Mouse (Mus musculus): ENCODE measurements around the gene Grik3.
"Not testable (repeated sequence)": the region's sequence is repeated elsewhere in the genome, so short reads cannot be mapped to it uniquely, and the experiment has no call there.

Gene Grik3

DNA sequence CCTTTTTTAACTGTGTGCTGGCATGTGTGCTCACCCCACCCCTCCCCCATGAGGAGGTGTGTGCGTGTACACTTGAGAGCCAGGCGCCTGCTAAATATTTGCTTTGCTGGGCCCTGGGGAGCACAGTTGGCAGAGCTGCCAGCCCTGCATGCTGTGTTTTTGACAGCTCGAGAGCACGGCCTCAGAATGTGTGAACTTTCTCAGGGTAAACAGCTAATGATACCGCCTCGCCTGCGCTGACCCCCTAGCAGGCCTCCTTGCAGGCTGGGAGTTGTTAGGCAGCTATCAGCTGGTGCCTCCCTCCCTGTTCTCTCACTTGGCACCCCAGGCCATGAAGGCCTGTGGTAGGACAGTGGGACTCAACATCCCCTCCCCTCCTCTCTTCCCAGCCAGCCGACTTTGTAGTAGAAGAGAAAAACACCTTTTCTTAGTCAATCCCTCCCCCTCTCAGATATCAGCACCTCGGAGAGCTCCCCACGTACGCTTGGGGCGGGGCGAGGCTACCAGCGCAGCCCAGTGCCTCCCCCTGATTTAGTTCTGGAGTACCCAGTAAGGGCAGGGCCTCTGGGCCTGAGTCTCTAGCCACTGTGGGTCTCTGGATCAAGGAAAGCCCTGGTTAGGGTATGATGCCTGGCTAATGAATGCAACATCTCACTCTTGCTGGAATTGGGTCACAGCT lies 99.9 kb downstream of the Grik3 start:
- peak; percentile 79 for DNase-seq (ENCODE audit: extremely low spot score)

- DNase-seq (ENCODE audit: extremely low spot score) = no peak
These were observed 102.2 kb downstream of the Grik3 start for GRCm38 (mm10) chr4:125592663-125593062.

DNA sequence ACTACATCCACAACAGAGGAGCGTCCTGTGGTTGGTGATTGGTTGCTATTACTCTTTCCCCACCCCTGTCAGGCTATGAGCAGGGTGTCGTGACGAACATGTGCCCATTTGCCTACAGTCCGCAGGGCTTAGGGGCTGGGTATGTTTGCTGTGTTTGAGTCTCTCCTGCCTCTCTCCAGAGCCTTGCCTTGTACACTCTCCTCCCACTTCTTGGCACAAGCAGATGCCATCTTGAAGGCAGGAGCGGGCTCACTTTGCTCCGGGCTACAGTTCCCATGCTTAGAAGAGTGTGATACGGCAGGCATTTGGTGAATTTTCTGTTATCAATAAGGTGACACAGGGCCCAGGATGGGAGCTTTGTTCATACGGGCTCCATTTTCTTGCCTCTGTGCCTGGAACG lies 104.5 kb downstream of the Grik3 start:
- DNase-seq (ENCODE audit: extremely low spot score) = no peak

GRCm38 (mm10) chr4:125598677-125599076 lies 108.2 kb downstream of the Grik3 start:
- peak; percentile 31 for DNase-seq (ENCODE audit: extremely low spot score)

- DNase-seq (ENCODE audit: extremely low spot score) = no peak
These were observed 109.1 kb downstream of the Grik3 start for GRCm38 (mm10) chr4:125599510-125600005.

DNA sequence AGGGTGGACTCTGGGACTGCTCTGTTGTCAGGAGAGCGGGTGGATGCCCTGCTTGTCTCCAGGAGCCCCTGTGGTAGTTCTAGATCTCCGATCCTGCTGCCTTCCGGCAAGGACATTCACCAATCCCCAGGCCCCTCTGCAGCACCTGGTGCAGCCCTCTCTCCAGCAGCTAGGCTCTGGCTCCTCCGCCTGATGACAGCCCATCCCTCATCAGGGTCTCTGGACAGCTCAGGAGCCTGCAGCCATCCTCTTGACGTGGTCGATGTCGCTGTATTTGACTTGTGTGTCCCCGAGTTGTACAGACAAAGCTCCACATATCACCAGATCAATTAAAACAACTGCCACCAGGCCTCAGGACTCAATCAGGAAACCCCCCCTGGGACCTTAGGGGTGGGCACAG lies 110.1 kb downstream of the Grik3 start:
- no peak for DNase-seq (ENCODE audit: extremely low spot score)

DNA sequence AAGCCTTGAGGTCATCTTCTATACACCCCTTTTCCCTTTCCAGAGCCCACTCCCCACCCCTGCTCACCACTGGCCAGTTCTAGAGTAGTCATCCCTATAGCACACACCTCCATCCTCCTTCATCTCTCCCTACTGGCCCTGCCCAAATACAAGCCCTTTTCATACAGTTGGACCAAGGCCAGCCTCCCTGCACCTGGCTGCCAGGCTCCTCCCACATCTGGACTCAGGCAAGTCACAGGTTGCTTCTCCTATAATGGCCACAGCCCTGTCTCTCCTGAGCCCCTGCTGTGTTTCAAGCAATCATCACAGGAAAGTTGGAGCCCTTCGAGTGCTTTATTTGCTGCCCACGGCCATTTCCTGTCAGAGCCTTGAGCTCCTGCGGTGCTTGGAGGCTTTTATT lies 110.8 kb downstream of the Grik3 start:
- no peak for DNase-seq (ENCODE audit: extremely low spot score)

GRCm38 (mm10) chr4:125604494-125604893 lies 114.0 kb downstream of the Grik3 start:
- DNase-seq (ENCODE audit: extremely low spot score) = no peak

- no peak for DNase-seq (ENCODE audit: extremely low spot score)
These were observed 115.6 kb downstream of the Grik3 start for GRCm38 (mm10) chr4:125606147-125606546.

- DNase-seq (ENCODE audit: extremely low spot score) = no peak
These were observed 117.0 kb downstream of the Grik3 start for GRCm38 (mm10) chr4:125607397-125608042.

DNA sequence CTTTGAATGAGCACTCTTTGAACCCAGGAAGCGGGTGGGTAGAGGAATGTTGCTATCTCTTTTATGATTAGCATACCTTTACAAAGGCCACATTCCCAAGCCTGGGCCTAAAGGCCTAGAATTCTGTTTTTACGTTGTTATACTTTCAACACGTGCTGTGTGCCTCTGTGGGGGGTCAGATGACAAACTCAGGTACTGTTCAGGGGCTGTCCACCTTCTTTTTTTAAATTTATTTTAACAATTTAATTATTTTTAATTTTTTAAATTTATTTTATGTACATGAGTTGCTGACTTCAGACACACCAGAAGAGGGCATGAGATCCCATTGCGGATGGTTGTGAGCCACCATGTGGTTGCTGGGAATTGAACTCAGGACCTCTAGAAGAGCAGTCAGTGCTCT lies 118.4 kb downstream of the Grik3 start:
- DNase-seq (ENCODE audit: extremely low spot score) = not testable (repeated sequence)

GRCm38 (mm10) chr4:125609320-125610306 lies 119.1 kb downstream of the Grik3 start:
- DNase-seq (ENCODE audit: extremely low spot score) = no peak

DNA sequence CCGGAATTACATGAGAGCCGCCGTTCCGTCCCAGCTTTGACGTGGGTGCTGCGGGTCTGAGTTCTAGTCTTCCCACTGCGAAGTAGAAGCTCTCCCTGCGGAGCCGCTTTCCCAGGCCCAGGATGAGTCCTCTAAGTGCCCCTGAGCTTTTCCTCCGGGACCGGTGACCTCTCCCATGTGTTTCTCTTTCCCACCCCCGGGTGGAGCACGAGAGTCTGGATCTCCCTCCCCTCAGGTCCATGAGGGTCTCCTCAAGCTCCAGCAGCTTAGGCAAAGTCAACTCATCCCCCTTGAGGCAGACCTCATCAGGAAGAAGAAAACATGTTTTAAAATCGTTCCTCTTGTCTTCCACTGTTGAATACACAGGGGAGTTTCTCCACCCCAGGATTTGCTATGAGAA lies 127.4 kb downstream of the Grik3 start:
- DNase-seq (ENCODE audit: extremely low spot score) = no peak

DNA sequence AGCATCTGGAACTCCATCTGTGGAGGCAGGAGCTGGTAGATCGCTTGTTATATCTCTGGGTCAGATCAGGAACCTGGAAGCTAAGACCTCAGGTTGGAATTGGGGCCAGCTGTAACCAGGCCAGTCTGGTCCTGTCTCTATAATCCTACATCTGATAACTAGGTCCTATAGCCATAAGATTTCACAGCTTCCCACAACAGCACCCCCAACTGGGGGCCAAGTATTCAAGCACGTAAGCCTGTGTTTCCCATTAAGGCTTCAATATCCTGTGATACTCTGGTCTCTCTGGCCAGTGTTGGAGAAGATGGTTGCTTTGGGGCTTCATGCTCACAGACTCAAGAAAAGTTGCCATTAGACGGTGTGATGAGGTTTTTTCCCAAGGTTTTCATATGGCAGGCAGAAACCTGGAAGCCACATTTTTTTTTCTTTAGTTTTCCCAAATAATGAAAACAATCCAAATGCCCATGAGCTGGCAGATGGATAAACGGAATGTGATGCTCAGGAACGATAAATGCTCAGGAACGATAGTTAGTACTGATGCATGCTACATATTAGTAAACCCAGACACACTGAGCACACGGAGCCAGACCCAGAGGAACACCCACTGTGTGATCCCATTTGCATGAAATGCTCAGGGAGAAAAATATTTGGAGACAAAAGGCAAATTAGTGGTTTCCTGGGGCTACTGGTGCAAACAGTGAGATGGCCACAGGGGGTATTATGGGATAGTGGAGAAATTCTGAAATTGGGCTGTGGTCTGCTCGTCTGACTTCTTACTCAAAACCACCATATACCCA lies 128.2 kb downstream of the Grik3 start:
- DNase-seq (ENCODE audit: extremely low spot score) = no peak

DNA sequence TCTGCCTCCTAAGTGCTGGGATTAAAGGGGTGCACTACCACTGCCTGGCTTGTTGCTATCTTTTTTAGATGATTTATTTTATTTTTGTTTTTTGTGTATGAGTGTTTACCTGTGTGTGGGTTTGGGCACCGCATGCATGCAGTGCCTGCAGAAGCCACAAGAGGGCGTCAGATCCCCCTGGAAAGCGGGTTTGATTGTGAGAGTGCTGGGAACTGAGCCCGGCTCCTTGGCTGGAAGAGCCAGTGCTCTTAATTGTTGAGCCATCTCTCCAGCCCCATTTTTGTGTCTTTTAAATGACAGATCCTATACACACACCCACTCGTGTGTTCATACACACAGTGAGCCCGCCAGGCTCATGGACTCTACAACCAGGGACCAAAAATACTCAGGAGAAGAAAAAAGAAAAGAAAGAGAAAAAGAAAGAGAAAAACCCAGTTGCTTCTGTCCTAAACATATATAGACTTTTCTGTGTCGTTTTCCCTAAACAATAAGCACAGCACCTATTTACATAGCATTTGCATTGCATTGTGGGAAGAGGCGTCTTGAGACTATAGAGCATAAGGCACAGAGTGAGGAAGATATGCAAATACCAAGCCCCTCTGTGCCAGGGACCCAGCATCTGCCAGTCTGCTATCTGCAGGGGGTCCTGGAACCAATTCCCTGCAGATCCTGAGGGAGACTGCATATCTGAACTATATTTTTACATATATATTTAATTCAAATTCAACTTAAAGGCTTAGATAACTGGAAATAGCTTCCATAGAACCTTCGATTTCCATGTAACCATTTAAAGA lies 134.6 kb downstream of the Grik3 start:
- DNase-seq (ENCODE audit: extremely low spot score) = no peak

DNA sequence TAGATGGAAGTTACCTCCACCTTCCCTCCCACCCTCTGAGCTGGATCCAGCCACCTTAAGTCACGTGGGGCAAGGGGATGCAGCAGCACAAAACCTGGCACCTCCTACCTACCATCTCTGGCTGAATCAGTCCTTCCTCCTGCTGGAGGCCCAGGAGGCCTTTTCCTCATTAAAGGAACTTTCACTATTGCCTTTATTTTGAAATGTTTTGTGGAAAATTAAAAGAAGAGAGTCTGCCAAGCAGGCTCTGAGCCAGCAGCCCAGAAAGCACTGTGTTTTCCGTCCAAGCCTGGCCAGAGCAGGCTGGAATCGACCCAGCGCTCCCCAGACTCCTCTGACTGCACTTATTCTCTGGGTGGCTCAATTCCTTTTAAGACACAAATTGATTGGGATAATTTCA lies 139.0 kb downstream of the Grik3 start:
- DNase-seq (ENCODE audit: extremely low spot score) = no peak

DNA sequence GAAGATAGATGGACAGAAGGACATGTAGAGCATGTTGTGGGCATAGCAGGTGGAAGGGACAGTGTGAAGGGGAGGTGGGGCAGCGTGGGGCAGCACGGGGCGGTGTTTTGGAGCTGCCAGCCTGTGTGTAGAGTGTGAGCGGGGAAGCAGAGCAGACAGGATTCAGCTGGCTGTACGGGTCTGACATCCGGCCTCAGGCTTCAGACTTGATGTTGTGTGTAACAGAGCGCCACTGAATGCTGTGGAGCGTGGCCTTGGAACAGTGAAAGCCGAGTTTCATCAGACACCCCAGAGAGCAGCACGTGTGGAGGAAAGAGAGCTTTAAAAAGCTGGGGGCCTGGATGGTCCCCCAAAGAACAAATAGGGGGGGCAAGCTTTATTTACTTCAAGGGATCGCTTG lies 144.5 kb downstream of the Grik3 start:
- no peak for DNase-seq (ENCODE audit: extremely low spot score)

DNA sequence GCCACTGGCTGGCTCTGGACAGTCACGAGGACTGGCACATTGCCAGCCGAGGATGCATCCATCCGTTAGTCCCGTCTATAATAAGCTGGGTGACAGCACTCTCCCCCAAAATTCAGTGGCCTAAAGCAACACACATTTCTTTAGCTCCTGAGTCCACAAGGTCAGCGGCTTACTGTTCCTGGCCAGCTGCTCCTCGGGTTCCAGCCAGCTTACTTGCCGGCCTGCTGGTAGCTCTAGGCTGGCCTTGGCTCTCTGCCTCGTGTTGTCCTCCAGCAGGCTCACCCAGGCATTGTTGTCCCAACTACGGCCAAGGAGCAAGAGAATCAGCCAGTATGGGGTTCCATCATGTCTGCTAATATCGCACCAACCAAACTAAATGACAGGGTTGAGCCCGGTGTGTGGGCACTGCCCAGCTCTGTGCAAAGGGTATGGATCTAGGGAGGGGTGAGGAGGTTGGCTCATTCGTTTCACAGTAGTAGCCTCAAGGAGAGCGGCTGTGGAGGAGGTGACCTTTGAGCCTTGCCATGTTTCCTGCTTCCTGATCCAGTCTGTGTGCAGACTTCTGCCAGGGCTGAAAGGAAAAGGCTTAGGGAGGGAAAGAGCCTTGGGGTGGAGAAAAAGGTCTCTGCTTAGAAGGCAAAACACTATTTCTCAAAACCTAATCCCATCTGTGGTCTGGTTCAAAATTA lies 146.3 kb downstream of the Grik3 start:
- no peak for DNase-seq (ENCODE audit: extremely low spot score)

DNA sequence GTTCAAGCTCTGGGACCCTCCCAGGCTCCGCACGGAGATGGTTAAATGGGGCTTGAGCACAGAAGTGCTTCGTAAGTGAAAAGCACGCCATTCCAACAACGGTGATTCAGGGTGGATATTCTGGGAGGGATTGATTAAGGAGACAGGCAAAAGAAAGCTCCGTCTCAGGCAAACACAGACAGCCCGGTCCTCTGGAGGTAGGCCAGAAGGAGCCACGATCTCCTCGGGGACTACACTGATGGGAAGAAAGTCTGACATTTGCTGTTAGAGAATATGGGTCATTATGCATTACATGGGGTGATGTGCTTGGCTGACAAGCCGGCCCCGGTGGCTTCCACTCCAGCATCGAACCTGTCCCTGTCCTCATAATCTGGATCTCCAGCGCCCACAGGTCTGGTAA lies 146.9 kb downstream of the Grik3 start:
- DNase-seq (ENCODE audit: extremely low spot score) = no peak

DNA sequence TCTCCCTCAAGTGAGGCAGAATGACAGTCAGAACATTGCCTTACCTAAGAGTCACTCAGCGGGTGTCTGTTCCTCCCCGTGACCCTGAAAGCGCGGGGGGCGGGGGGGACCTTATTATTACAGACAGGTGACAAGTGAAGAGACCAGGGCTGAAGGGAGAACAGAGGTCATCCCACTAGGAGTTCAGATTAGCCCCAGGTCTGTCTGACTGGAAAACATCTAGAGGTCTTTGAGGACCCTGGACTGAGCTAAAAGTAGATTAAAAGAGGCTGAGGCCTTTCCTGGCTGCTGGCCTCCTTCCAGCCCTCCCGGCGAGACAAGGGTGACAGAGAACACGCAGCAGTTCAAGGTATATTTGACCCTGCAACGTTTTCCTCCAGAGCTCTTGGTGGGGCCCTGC lies 150.0 kb downstream of the Grik3 start:
- no peak for DNase-seq (ENCODE audit: extremely low spot score)
